Mouse (Mus musculus) cerebellum, adult 2 months (tissue): Measurements from ENCODE around the gene Cort.

Experiments
- CTCF ChIP-seq: fragments of 200-500 bp; IDR thresholded peaks from 2 replicates; pipeline ENCODE4 v1.5.1; 2011; ENCODE audit warnings: low read depth, mild to moderate bottlenecking, control low read depth, low read length, moderate library complexity, borderline replicate concordance; ENCODE audit not compliant: insufficient read depth
- POLR2A ChIP-seq: fragments of 200-500 bp; IDR thresholded peaks from 2 replicates; pipeline ENCODE4 v1.6.1; 2011; ENCODE audit warnings: low read length, control low read depth, borderline replicate concordance; ENCODE audit not compliant: insufficient read depth

DNA sequence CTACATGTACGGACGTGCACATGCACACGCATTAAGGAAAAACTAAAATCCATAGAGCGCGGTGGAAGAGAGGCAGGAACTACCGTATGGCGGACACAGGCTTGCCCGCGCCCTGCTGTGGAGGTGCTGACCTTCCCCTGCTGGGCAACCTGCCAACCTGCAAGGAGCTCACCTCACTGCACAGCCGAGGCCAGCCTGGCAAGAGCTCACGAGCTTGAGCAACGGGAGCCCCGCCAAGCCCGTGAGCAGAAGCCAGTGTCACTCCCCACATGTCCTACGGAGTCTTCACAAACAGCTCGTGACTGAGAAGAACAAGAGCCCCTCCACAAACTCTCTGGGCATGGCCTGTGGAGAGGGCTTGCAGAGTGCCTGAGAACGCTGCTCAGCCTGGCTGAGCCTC, 45.0 kb downstream of the Cort start:
- TF ChIP-seq CTCF (no peak), POLR2A (no peak)
